Mouse (Mus musculus) bone marrow, adult 2 months (tissue): ENCODE data around the gene Myl4.

Experiments
- CTCF ChIP-seq: fragments of 200-500 bp; IDR thresholded peaks from 2 replicates; pipeline ENCODE4 v1.5.1; 2011; ENCODE audit warnings: low read length, control low read depth; ENCODE audit not compliant: control insufficient read depth, insufficient read depth
- POLR2A ChIP-seq: fragments of 200-500 bp; IDR thresholded peaks from 2 replicates; pipeline ENCODE4 v1.6.1; 2011; ENCODE audit warnings: low read depth, mild to moderate bottlenecking, control low read depth, low read length, borderline replicate concordance; ENCODE audit not compliant: control insufficient read depth

DNA sequence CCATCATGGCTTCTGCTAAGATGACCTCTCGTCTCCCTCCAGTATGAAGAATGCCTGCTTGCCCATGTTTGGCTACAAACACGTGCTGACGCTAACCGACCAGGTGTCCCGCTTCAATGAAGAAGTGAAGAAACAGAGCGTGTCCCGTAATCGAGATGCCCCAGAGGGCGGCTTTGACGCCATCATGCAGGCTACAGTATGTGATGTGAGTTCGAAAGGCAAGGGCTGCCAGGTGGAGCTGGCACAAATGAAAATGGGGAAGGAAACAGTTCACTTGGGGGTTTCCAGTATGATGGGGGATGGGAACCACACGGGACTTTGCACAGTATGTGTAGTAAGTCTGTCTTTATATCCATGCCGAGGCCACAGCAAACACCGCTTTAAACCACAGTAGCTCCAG is 86.5 kb downstream of the Myl4 start:
- no peak for TF ChIP-seq CTCF
- TF ChIP-seq POLR2A, result no peak
